Mouse (Mus musculus) liver, embryonic 14.5 days (tissue): ENCODE data around the gene Trappc2l. TPM values are rescaled to one million over a fixed set of nuclear protein-coding genes. Genes with fewer than 3 reads are reported as not detected.

Experiments used
- ATAC-seq: fragments of 200-750 bp; cut with Nextera tagmentation; 2 replicates; pipeline ENCODE4 v1.8.0; 2017; ENCODE audit warnings: moderate number of reproducible peaks, mild to moderate bottlenecking, moderate library complexity; ENCODE audit not compliant: insufficient read depth
- DNase-seq, 3 experiments: peaks; one replicate each; pipeline ENCODE4 v3.0.0-alpha.2; 2012 to 2013; ENCODE audit warnings: low read depth in 3 of 3, low spot score in 3 of 3
- H3K27ac ChIP-seq: fragments of 300-500 bp; sonication (generic); 2 replicates; pipeline ENCODE4 v1.5.1; 2014; ENCODE audit warnings: moderate library complexity, mild to moderate bottlenecking, control low read depth, inconsistent platforms
- H3K27me3 ChIP-seq: fragments of 300-500 bp; sonication (generic); 2 replicates; pipeline ENCODE4 v1.6.1; 2014; ENCODE audit warnings: mild to moderate bottlenecking, low read length, moderate library complexity; ENCODE audit not compliant: control insufficient read depth, insufficient read depth
- H3K36me3 ChIP-seq: fragments of 300-500 bp; sonication (generic); replicated peaks from 2 replicates; pipeline ENCODE4 v1.6.1; 2014; ENCODE audit warnings: low read depth; ENCODE audit not compliant: control insufficient read depth, insufficient read depth
- H3K4me1 ChIP-seq, 2 experiments: fragments of 200-500 bp in 1 of 2; fragments of 300-500 bp in 1 of 2; sonication (generic) in 1 of 2; replicated peaks; 2 replicates each; pipeline ENCODE4 v1.6.1; 2012 to 2014; ENCODE audit warnings: antibody characterized with exemption in 1 of 2, inconsistent platforms in 1 of 2, low read length in 1 of 2; ENCODE audit not compliant: control insufficient read depth in 2 of 2, insufficient read depth in 2 of 2
- H3K4me2 ChIP-seq: fragments of 300-500 bp; sonication (generic); 2 replicates; pipeline ENCODE4 v1.6.1; 2014; ENCODE audit warnings: low read depth, mild to moderate bottlenecking, control low read depth, moderate library complexity
- H3K4me3 ChIP-seq, 2 experiments: fragments of 200-500 bp in 1 of 2; fragments of 300-500 bp in 1 of 2; sonication (generic) in 1 of 2; 2 replicates each; pipeline ENCODE4 v1.5.1; 2012 to 2014; ENCODE audit warnings: low read depth in 2 of 2, low read length in 2 of 2, mild to moderate bottlenecking in 2 of 2, control low read depth in 1 of 2, inconsistent platforms in 1 of 2, moderate library complexity in 1 of 2; ENCODE audit not compliant: insufficient read depth in 1 of 2
- H3K9ac ChIP-seq: fragments of 300-500 bp; sonication (generic); replicated peaks from 2 replicates; pipeline ENCODE4 v1.6.1; 2014; ENCODE audit warnings: mild to moderate bottlenecking, control low read depth, moderate library complexity
- H3K9me3 ChIP-seq: fragments of 300-500 bp; sonication (generic); 2 replicates; pipeline ENCODE4 v1.6.1; 2016; ENCODE audit warnings: low read length, mixed read lengths; ENCODE audit not compliant: control insufficient read depth
- CTCF ChIP-seq: IDR thresholded peaks from 2 replicates; pipeline ENCODE4 v1.5.1; 2016; ENCODE audit warnings: antibody characterized with exemption, low read depth, control low read depth
- EP300 ChIP-seq: IDR thresholded peaks from 2 replicates; pipeline ENCODE4 v1.6.1; 2016; ENCODE audit warnings: antibody characterized with exemption, low read depth
- WGBS: fragments of 180-500 bp; shearing (Covaris S2); extraction: QIAGEN DNeasy Blood & Tissue Kit; methylation state at CpG from one replicate; pipeline ENCODE4 v1.1.7; 2014; ENCODE audit not compliant: insufficient replicate concordance; 5-methylcytosine and 5-hydroxymethylcytosine counted together
- polyA plus RNA-seq, 2 experiments: library from polyadenylated mRNA; depleted of rRNA in 1 of 2; stranded (reverse) in 1 of 2; unstranded in 1 of 2; fragments of >200 nt; fragmentation: Nextera tagmentation in 1 of 2; extraction: Ambion mirVana in 1 of 2; gene quantifications; 2 replicates each; pipeline versions ENCODE4 v1.2.1 to v1.2.3; 2012 to 2014

Trappc2l gene
- polyA plus RNA-seq, 2 experiments = 27.9 to 35.4 TPM

DNA sequence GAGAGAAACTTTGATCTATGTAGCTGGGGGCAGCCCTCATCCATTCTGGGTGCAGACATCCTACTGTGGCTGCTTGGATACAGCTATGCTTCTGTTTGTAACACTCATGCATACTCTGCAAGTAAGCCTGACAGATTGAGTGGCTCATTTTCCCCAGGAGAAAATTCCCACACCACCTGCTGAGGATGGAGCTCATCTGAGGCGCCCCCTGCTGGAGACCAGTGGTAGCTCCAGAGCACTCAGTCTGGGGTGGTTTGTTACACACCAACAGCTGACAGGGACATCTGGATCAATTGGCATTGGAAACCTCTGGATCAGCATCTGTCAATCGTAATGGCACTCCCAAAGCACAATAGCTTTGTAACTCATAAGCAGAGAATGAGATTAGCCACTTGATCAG lies 48.6 kb downstream of the Trappc2l start:
- TF ChIP-seq CTCF = peak; percentile 93
- TF ChIP-seq EP300 = no peak
- Histone ChIP-seq H3K4me2 (no peak overlapping the region), H3K36me3 (no peaks in the 10 kb centered on the region), H3K4me3 (no peak overlapping the region), H3K27ac (no peak overlapping the region), H3K9ac (no peak overlapping the region), H3K4me1 (peaks cover 0 to 3% of the 10 kb centered on the region in 2 experiments; a peak in 2 of 4 replicates), H3K27me3 (no peaks in the 10 kb centered on the region), H3K9me3 (no peaks in the 10 kb centered on the region)
- no peak for ATAC-seq
- WGBS = 39% methylated on average over 2 of the region's 2 CpGs
- no peak for DNase-seq

DNA sequence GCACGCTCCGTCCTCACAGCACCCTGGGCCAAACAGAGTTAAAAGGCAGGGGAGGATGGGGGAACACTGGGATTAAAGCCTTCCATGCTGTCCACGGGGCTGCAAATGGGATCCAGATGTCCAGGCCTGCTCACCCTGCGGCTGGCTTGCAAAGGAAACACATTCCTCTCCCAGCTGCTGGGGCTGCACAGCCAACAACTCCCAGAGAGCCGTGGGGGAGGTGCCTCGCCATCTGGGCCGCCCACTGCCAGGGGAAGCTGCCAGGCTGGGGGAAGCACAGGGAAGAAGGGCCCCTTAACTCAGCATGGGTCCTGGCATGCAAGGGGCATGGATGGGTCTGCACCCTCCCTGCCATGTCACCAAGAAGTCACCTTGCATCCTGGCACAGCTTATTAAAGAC lies 49.7 kb downstream of the Trappc2l start:
- DNase-seq = no peak
- H3K4me2 ChIP-seq = no peak overlapping the region

DNA sequence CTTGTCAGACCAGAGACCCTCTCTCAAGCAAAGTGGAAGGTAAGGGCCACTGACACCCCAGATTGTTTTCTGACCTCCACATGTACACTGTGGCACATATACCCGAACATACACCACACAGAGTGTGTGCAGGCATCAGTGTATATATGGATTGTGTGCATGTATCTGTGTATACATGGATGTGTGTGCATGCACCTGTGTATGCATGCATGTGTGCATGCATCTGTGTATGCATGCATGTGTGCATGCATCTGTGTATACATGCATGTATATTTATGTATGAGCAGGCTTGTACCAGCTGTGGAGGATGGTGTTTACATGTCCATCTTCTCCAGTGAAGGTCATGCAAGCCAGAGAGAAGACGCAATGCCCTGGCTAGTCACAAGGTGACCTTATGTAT lies 50.5 kb downstream of the Trappc2l start:
- no peak overlapping the region for H3K9ac ChIP-seq
- H3K4me2 ChIP-seq = no peak overlapping the region
- 78% methylated on average over 2 of the region's 2 CpGs for WGBS
- TF ChIP-seq CTCF (no peak), EP300 (no peak)
- H3K36me3 ChIP-seq = no peaks in the 10 kb centered on the region
- no peak overlapping the region for H3K4me3 ChIP-seq
- peaks cover 13 to 16% of the 10 kb centered on the region in 2 experiments for H3K4me1 ChIP-seq
- no peaks in the 10 kb centered on the region for H3K27me3 ChIP-seq
- H3K27ac ChIP-seq = no peak overlapping the region
- H3K9me3 ChIP-seq = no peaks in the 10 kb centered on the region
- DNase-seq = no peak
- no peak for ATAC-seq

More for the DNA sequence above, 49.7 kb downstream of the Trappc2l start:
- H3K4me1 ChIP-seq = peaks cover 5 to 9% of the 10 kb centered on the region in 2 experiments
- H3K9me3 ChIP-seq = no peaks in the 10 kb centered on the region
- ATAC-seq = no peak
- TF ChIP-seq CTCF = no peak
- TF ChIP-seq EP300 = no peak
- H3K36me3 ChIP-seq = no peaks in the 10 kb centered on the region
- no peak overlapping the region for H3K9ac ChIP-seq
- H3K4me3 ChIP-seq = no peak overlapping the region
- no peak overlapping the region for H3K27ac ChIP-seq
- no peaks in the 10 kb centered on the region for H3K27me3 ChIP-seq
- WGBS = 75% methylated on average over 7 of the region's 7 CpGs

DNA sequence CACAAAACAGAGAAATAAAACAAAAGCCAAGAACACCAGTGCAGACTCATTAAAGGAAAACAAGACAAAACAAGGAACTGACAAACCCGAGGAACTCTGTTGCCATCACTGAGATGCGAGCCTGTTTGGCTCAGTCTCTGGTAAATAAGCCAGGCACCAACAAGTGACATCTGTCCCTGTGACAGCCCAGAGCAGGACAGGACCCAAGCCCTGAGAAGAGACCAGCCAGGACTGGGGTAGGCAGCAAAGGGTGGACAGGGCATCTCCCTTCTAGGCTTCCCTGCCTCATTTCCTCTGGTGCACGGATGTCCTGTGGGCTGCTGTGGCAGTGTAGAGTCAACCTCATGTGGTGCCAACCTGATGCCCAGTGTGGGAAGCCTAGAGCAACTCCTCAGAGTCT lies 51.7 kb downstream of the Trappc2l start:
- ATAC-seq (no peak), DNase-seq (no peak)
- H3K27ac ChIP-seq = no peak overlapping the region
- H3K4me1 ChIP-seq = peaks cover 20 to 26% of the 10 kb centered on the region in 2 experiments
- no peak overlapping the region for H3K9ac ChIP-seq
- no peak overlapping the region for H3K4me3 ChIP-seq
- no peaks in the 10 kb centered on the region for H3K27me3 ChIP-seq
- TF ChIP-seq CTCF = no peak
- 60% methylated on average over 3 of the region's 3 CpGs for WGBS
- H3K9me3 ChIP-seq = no peaks in the 10 kb centered on the region
- H3K36me3 ChIP-seq = no peaks in the 10 kb centered on the region
- no peak overlapping the region for H3K4me2 ChIP-seq

DNA sequence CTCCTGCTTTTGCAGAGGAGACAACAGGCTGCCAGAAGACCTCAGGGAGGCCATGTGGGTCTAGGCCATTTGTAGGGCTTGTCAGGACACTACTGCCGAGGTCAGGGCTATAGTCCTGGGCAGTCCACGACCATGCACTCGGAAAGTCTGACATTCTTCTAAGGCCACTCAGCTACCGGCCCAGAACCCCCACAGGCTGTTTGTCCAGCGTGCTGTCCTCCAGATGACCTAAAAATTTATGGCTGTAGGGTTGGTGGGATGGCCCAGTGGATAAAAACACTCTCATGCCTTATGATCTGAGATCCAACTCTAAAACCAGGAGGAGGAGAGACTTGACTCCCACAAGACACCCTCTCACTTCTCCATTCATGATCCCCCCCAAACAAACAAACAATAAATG lies 52.2 kb downstream of the Trappc2l start:
- Histone ChIP-seq H3K36me3 (no peaks in the 10 kb centered on the region), H3K4me2 (no peak overlapping the region), H3K27me3 (no peaks in the 10 kb centered on the region), H3K9me3 (no peaks in the 10 kb centered on the region), H3K27ac (no peak overlapping the region), H3K4me3 (no peak overlapping the region), H3K9ac (no peak overlapping the region), H3K4me1 (peaks cover 20 to 26% of the 10 kb centered on the region in 2 experiments)
- no peak for TF ChIP-seq EP300
- no peak for TF ChIP-seq CTCF
- ATAC-seq (no peak), DNase-seq (no peak)
- WGBS = 71% methylated on average over 5 of the region's 5 CpGs
